Mouse (Mus musculus): ENCODE measurements around the gene Ptprcap. TPM values are rescaled to one million over a fixed set of nuclear protein-coding genes. Genes with fewer than 3 reads are reported as not detected.

Ptprcap gene
- total RNA-seq, 2 experiments from 2014 or later, result 1.6 to 2.2 TPM

GRCm38 (mm10) chr19:4190831-4191334 is 37.5 kb downstream of the Ptprcap start, which contains the start of gene Tbc1d10c:
Gene Tbc1d10c (minus strand): TSS chr19:4191284.
- peak in 1 of 2 experiments; percentile 42 for DNase-seq
- intact Hi-C loops (cut with DNase I), result no loop called here

- intact Hi-C loops (cut with DNase I), result loop anchor here (1.0 kb wide), 1 partner anchor 21 kb away; no protein-coding TSS in a partner anchor
These were observed 38.3 kb downstream of the Ptprcap start, which contains the start of gene Ppp1ca for GRCm38 (mm10) chr19:4191528-4192250. Gene Ppp1ca (plus strand): TSS chr19:4192065.

GRCm38 (mm10) chr19:4192251-4192985 is 39.0 kb downstream of the Ptprcap start:
- DNase-seq, result peak in 1 of 2 experiments; percentile 46
- intact Hi-C loops (cut with DNase I), result loop anchor here (1.0 kb wide), 1 partner anchor 22 kb away; no protein-coding TSS in a partner anchor

More at GRCm38 (mm10) chr19:4191528-4192250, 38.3 kb downstream of the Ptprcap start, which contains the start of gene Ppp1ca:
- peak; percentile 97 to 98 for DNase-seq

GRCm38 (mm10) chr19:4193129-4193528 is 39.7 kb downstream of the Ptprcap start:
- intact Hi-C loops (cut with DNase I), result no loop called here
- peak in 1 of 2 experiments; percentile 15 for DNase-seq

GRCm38 (mm10) chr19:4194021-4194724 is 40.8 kb downstream of the Ptprcap start:
- no peak for DNase-seq
- intact Hi-C loops (cut with DNase I), result no loop called here

GRCm38 (mm10) chr19:4194776-4195650 is 41.6 kb downstream of the Ptprcap start:
- DNase-seq, result peak in 1 of 2 experiments; percentile 12
- intact Hi-C loops (cut with DNase I), result no loop called here

GRCm38 (mm10) chr19:4196048-4196447 is 42.6 kb downstream of the Ptprcap start:
- intact Hi-C loops (cut with DNase I), result no loop called here
- peak in 1 of 2 experiments; percentile 10 for DNase-seq

- intact Hi-C loops (cut with DNase I), result no loop called here
- DNase-seq, result peak in 1 of 2 experiments; percentile 43
These were observed 43.1 kb downstream of the Ptprcap start for GRCm38 (mm10) chr19:4196548-4196947.

- no peak for DNase-seq
- intact Hi-C loops (cut with DNase I), result no loop called here
These were observed 43.8 kb downstream of the Ptprcap start for GRCm38 (mm10) chr19:4197180-4197579.

- DNase-seq, result peak; percentile 97 to 98
- intact Hi-C loops (cut with DNase I), result no loop called here
These were observed 48.0 kb downstream of the Ptprcap start, which contains the start of gene Rad9a for GRCm38 (mm10) chr19:4201291-4201909. Gene Rad9a (minus strand): TSS chr19:4201662.

GRCm38 (mm10) chr19:4202149-4202548 is 48.7 kb downstream of the Ptprcap start:
- DNase-seq, result peak in 1 of 2 experiments; percentile 9
- intact Hi-C loops (cut with DNase I), result loop anchor here (2.0 kb wide), 1 partner anchor 103 kb away; the partner anchor contains the start of gene Pitpnm1

GRCm38 (mm10) chr19:4203148-4203547 is 49.7 kb downstream of the Ptprcap start:
- intact Hi-C loops (cut with DNase I), result loop anchor here (2.0 kb wide), 1 partner anchor 104 kb away; the partner anchor contains the start of gene Pitpnm1
- DNase-seq, result peak in 1 of 2 experiments; percentile 10

GRCm38 (mm10) chr19:4203604-4204326 is 50.4 kb downstream of the Ptprcap start:
- DNase-seq, result peak in 1 of 2 experiments; percentile 24
- intact Hi-C loops (cut with DNase I), result loop anchor here (2.0 kb wide), 1 partner anchor 105 kb away; the partner anchor contains the start of gene Pitpnm1

- intact Hi-C loops (cut with DNase I), result loop anchor here (5.0 kb wide), 1 partner anchor 102 kb away; the partner anchor contains the start of gene Grk2
- DNase-seq, result peak in 1 of 2 experiments; percentile 9
These were observed 51.5 kb downstream of the Ptprcap start for GRCm38 (mm10) chr19:4204889-4205288.
